Mouse (Mus musculus): ENCODE results near the gene Mamdc2. TPM values are rescaled to one million over a fixed set of nuclear protein-coding genes. Genes with fewer than 3 reads are reported as not detected.

Gene Mamdc2
- polyA plus RNA-seq, 1 experiment from 2014 or later: 1.8 TPM

GRCm38 (mm10) chr19:23400485-23400884, 47.8 kb downstream of the Mamdc2 start:
- Histone ChIP-seq H3K36me3 (ENCODE audit: control insufficient read depth, insufficient read depth) (no peaks in the 10 kb centered on the region), H3K27ac (ENCODE audit: low read length) (no peak overlapping the region), H3K4me1 (ENCODE audit: control insufficient read depth, insufficient read depth, low read length) (no peaks in the 10 kb centered on the region), H3K9me3 (replicated peaks; ENCODE audit: control insufficient read depth, low read length) (no peaks in the 10 kb centered on the region), H3K4me3 (ENCODE audit: low read length) (no peak overlapping the region), H3K27me3 (ENCODE audit: control insufficient read depth, insufficient read depth, low read length) (no peaks in the 10 kb centered on the region), H3K9ac (ENCODE audit: low read length) (no peak overlapping the region), H3K4me2 (ENCODE audit: low read depth, low read length) (no peak overlapping the region)
- 56% methylated on average over 5 of the region's 5 CpGs for WGBS
- no peak for ATAC-seq (replicated peaks; ENCODE audit: extremely low read depth, insufficient read depth, low FRiP score)

DNA sequence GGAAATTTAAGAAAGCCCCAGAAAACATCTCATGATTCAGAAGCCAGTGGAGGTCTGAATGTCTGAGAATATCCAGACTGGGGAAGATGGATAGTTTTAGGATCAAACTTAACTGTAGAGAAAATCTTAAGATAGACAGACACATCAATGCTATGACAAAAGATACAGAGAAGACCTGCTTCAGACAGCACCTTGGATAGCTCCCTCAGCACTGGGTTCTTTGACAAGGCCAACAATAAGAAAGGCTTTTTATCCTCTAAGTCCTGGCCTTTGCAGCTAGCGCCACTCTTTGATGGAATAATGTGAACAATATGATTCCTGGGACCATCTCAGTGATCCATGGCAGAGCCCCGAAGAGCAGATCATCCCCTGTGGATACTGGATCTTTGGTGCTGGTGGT, 52.3 kb downstream of the Mamdc2 start:
- Histone ChIP-seq H3K27me3 (ENCODE audit: control insufficient read depth, insufficient read depth, low read length) (no peaks in the 10 kb centered on the region), H3K4me2 (ENCODE audit: low read depth, low read length) (no peak overlapping the region), H3K4me1 (ENCODE audit: control insufficient read depth, insufficient read depth, low read length) (no peaks in the 10 kb centered on the region), H3K9ac (ENCODE audit: low read length) (no peak overlapping the region), H3K36me3 (ENCODE audit: control insufficient read depth, insufficient read depth) (no peaks in the 10 kb centered on the region), H3K27ac (ENCODE audit: low read length) (no peak overlapping the region), H3K4me3 (ENCODE audit: low read length) (no peak overlapping the region), H3K9me3 (replicated peaks; ENCODE audit: control insufficient read depth, low read length) (no peaks in the 10 kb centered on the region)
- no peak for ATAC-seq (replicated peaks; ENCODE audit: extremely low read depth, insufficient read depth, low FRiP score)
- 62% methylated on average over 2 of the region's 2 CpGs for WGBS

DNA sequence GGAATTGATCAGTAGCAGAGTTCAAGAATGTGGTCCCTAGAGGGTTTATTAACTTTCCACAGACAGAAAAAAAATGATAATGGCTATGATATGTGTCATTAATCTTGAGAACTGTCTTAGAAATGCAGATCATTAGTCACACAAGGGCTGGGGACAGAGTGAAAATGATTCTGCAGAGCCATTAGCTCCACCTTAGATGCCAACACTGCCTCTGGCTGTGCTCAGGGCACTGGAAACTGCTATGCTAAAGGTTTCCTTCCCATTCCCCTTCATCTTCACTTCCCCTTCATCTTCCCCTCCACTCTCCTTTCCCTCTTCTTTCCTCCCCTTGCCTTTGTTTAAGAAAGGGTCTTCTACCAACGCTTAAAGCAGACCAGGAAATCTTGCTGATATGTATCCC, 53.6 kb downstream of the Mamdc2 start:
- Histone ChIP-seq H3K9me3 (replicated peaks; ENCODE audit: control insufficient read depth, low read length) (no peaks in the 10 kb centered on the region), H3K4me3 (ENCODE audit: low read length) (no peak overlapping the region), H3K4me1 (ENCODE audit: control insufficient read depth, insufficient read depth, low read length) (no peaks in the 10 kb centered on the region), H3K27ac (ENCODE audit: low read length) (no peak overlapping the region), H3K36me3 (ENCODE audit: control insufficient read depth, insufficient read depth) (no peaks in the 10 kb centered on the region), H3K9ac (ENCODE audit: low read length) (no peak overlapping the region), H3K27me3 (ENCODE audit: control insufficient read depth, insufficient read depth, low read length) (no peaks in the 10 kb centered on the region), H3K4me2 (ENCODE audit: low read depth, low read length) (no peak overlapping the region)
- WGBS: 71% methylated on average over 1 of the region's 1 CpGs
- no peak for ATAC-seq (replicated peaks; ENCODE audit: extremely low read depth, insufficient read depth, low FRiP score)

- no peak overlapping the region for H3K9ac ChIP-seq (ENCODE audit: low read length)
- H3K27me3 ChIP-seq (ENCODE audit: control insufficient read depth, insufficient read depth, low read length): no peaks in the 10 kb centered on the region
- H3K4me3 ChIP-seq (ENCODE audit: low read length): no peak overlapping the region
- WGBS: 73% methylated on average over 4 of the region's 4 CpGs
- no peaks in the 10 kb centered on the region for H3K9me3 ChIP-seq (replicated peaks; ENCODE audit: control insufficient read depth, low read length)
- H3K36me3 ChIP-seq (ENCODE audit: control insufficient read depth, insufficient read depth): no peaks in the 10 kb centered on the region
- H3K27ac ChIP-seq (ENCODE audit: low read length): no peak overlapping the region
- H3K4me2 ChIP-seq (ENCODE audit: low read depth, low read length): no peak overlapping the region
- ATAC-seq (replicated peaks; ENCODE audit: extremely low read depth, insufficient read depth, low FRiP score): no peak
- no peaks in the 10 kb centered on the region for H3K4me1 ChIP-seq (ENCODE audit: control insufficient read depth, insufficient read depth, low read length)
These were observed 59.4 kb downstream of the Mamdc2 start for GRCm38 (mm10) chr19:23388862-23389272.

- Histone ChIP-seq H3K4me3 (ENCODE audit: low read length) (no peak overlapping the region), H3K9ac (ENCODE audit: low read length) (no peak overlapping the region), H3K9me3 (replicated peaks; ENCODE audit: control insufficient read depth, low read length) (no peaks in the 10 kb centered on the region), H3K27me3 (ENCODE audit: control insufficient read depth, insufficient read depth, low read length) (no peaks in the 10 kb centered on the region), H3K4me1 (ENCODE audit: control insufficient read depth, insufficient read depth, low read length) (no peaks in the 10 kb centered on the region), H3K27ac (ENCODE audit: low read length) (no peak overlapping the region), H3K4me2 (ENCODE audit: low read depth, low read length) (no peak overlapping the region), H3K36me3 (ENCODE audit: control insufficient read depth, insufficient read depth) (no peaks in the 10 kb centered on the region)
- 19% methylated on average over 7 of the region's 7 CpGs for WGBS
- no peak for ATAC-seq (replicated peaks; ENCODE audit: extremely low read depth, insufficient read depth, low FRiP score)
These were observed 60.0 kb downstream of the Mamdc2 start for GRCm38 (mm10) chr19:23388083-23388861.

- H3K36me3 ChIP-seq (ENCODE audit: control insufficient read depth, insufficient read depth): no peaks in the 10 kb centered on the region
- H3K4me1 ChIP-seq (ENCODE audit: control insufficient read depth, insufficient read depth, low read length): no peaks in the 10 kb centered on the region
- H3K27me3 ChIP-seq (ENCODE audit: control insufficient read depth, insufficient read depth, low read length): no peaks in the 10 kb centered on the region
- no peak overlapping the region for H3K4me3 ChIP-seq (ENCODE audit: low read length)
- whole genome bisulfite sequencing: 80% methylated on average over 2 of the region's 2 CpGs
- no peak overlapping the region for H3K27ac ChIP-seq (ENCODE audit: low read length)
- no peak overlapping the region for H3K4me2 ChIP-seq (ENCODE audit: low read depth, low read length)
- no peak overlapping the region for H3K9ac ChIP-seq (ENCODE audit: low read length)
- no peak for ATAC-seq (replicated peaks; ENCODE audit: extremely low read depth, insufficient read depth, low FRiP score)
- H3K9me3 ChIP-seq (replicated peaks; ENCODE audit: control insufficient read depth, low read length): no peaks in the 10 kb centered on the region
These were observed 65.8 kb downstream of the Mamdc2 start for GRCm38 (mm10) chr19:23382396-23382795.

GRCm38 (mm10) chr19:23380968-23381367, 67.3 kb downstream of the Mamdc2 start:
- no peak overlapping the region for H3K27ac ChIP-seq (ENCODE audit: low read length)
- WGBS: 89% methylated on average over 4 of the region's 4 CpGs
- no peaks in the 10 kb centered on the region for H3K36me3 ChIP-seq (ENCODE audit: control insufficient read depth, insufficient read depth)
- no peak for ATAC-seq (replicated peaks; ENCODE audit: extremely low read depth, insufficient read depth, low FRiP score)
- no peak overlapping the region for H3K9ac ChIP-seq (ENCODE audit: low read length)
- H3K4me2 ChIP-seq (ENCODE audit: low read depth, low read length): no peak overlapping the region
- H3K9me3 ChIP-seq (replicated peaks; ENCODE audit: control insufficient read depth, low read length): no peaks in the 10 kb centered on the region
- no peaks in the 10 kb centered on the region for H3K4me1 ChIP-seq (ENCODE audit: control insufficient read depth, insufficient read depth, low read length)
- H3K4me3 ChIP-seq (ENCODE audit: low read length): no peak overlapping the region
- no peaks in the 10 kb centered on the region for H3K27me3 ChIP-seq (ENCODE audit: control insufficient read depth, insufficient read depth, low read length)

GRCm38 (mm10) chr19:23379752-23380504, 68.3 kb downstream of the Mamdc2 start:
- Histone ChIP-seq H3K4me2 (ENCODE audit: low read depth, low read length) (no peak overlapping the region), H3K9me3 (replicated peaks; ENCODE audit: control insufficient read depth, low read length) (no peaks in the 10 kb centered on the region), H3K27me3 (ENCODE audit: control insufficient read depth, insufficient read depth, low read length) (no peaks in the 10 kb centered on the region), H3K4me3 (ENCODE audit: low read length) (no peak overlapping the region), H3K9ac (ENCODE audit: low read length) (no peak overlapping the region), H3K4me1 (ENCODE audit: control insufficient read depth, insufficient read depth, low read length) (no peaks in the 10 kb centered on the region), H3K27ac (ENCODE audit: low read length) (no peak overlapping the region), H3K36me3 (ENCODE audit: control insufficient read depth, insufficient read depth) (no peaks in the 10 kb centered on the region)
- WGBS: 73% methylated on average over 8 of the region's 8 CpGs
- no peak for ATAC-seq (replicated peaks; ENCODE audit: extremely low read depth, insufficient read depth, low FRiP score)

DNA sequence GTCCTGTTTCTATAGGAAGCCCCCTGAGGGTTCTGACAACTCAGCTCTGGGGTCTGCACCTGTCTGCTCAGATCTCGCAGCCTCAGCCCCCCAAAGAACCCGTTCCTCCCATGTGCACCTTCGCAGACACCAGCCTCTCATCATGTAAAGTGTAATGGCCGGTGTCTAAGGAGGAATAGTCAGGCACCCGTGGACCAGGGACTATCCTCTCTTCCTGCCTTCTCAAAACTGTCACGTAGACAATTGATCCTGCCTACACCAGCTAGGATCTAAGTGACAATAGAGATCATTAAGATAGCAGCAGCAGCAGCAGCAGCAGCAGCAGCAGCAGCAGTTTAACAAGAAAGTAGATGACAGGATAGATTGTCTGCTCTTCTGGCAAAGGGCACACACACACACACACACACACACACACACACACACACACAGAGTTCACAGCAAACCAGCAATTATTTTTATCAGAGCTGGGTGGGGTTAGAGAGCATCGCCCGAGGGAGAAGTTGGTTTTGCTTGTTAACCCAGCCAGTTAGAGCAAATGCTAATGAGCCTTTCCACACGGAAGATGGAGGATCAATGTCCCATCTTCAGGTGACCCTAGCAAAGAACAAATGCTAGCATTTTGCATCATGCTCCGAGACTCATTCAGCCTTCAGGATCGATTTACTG, 71.6 kb downstream of the Mamdc2 start:
- Histone ChIP-seq H3K4me2 (ENCODE audit: low read depth, low read length) (no peak overlapping the region), H3K27ac (ENCODE audit: low read length) (no peak overlapping the region), H3K9me3 (replicated peaks; ENCODE audit: control insufficient read depth, low read length) (no peaks in the 10 kb centered on the region), H3K9ac (ENCODE audit: low read length) (no peak overlapping the region), H3K4me1 (ENCODE audit: control insufficient read depth, insufficient read depth, low read length) (no peaks in the 10 kb centered on the region), H3K27me3 (ENCODE audit: control insufficient read depth, insufficient read depth, low read length) (no peaks in the 10 kb centered on the region), H3K4me3 (ENCODE audit: low read length) (no peak overlapping the region), H3K36me3 (ENCODE audit: control insufficient read depth, insufficient read depth) (no peaks in the 10 kb centered on the region)
- ATAC-seq (replicated peaks; ENCODE audit: extremely low read depth, insufficient read depth, low FRiP score): no peak
- WGBS: 62% methylated on average over 11 of the region's 11 CpGs

Measured in heart, embryonic 16.5 days (tissue).